Mouse (Mus musculus): ENCODE measurements around the gene Lif. TPM values are rescaled to one million over a fixed set of nuclear protein-coding genes. Genes with fewer than 3 reads are reported as not detected.

Lif gene
- polyA plus RNA-seq, 1 experiment from 2014 or later = not detected

GRCm38 (mm10) chr11:4264066-4264465 lies 6.7 kb downstream of the Lif start:
- Histone ChIP-seq H3K9me3 (replicated peaks) (no peaks in the 10 kb centered on the region), H3K4me1 (replicated peaks) (peaks cover 42% of the 10 kb centered on the region), H3K27ac (no peak overlapping the region), H3K4me2 (no peak overlapping the region), H3K27me3 (peaks cover 63% of the 10 kb centered on the region), H3K9ac (no peak overlapping the region), H3K36me3 (no peaks in the 10 kb centered on the region), H3K4me3 (replicated peaks) (no peak overlapping the region)
- DNase-seq (no peak), ATAC-seq (ENCODE audit: low read depth) (no peak)
- WGBS (ENCODE audit: insufficient replicate concordance) = 53% methylated on average over 7 of the region's 7 CpGs

- 2% methylated on average over 61 of the region's 61 CpGs for WGBS (ENCODE audit: insufficient replicate concordance)
- Histone ChIP-seq H3K27me3 (peaks cover 84% of the 10 kb centered on the region), H3K4me1 (replicated peaks) (peaks cover 26% of the 10 kb centered on the region), H3K4me2 (peak overlapping the region; percentile 71), H3K9ac (peak overlapping the region; percentile 22; the same call in 1 of the 2 replicates), H3K27ac (no peak overlapping the region), H3K9me3 (replicated peaks) (no peaks in the 10 kb centered on the region), H3K36me3 (no peaks in the 10 kb centered on the region), H3K4me3 (replicated peaks) (peak overlapping the region; percentile 58)
- ATAC-seq (ENCODE audit: low read depth) = peak; percentile 47
- no peak for DNase-seq
Observed at GRCm38 (mm10) chr11:4266271-4267201, 9.2 kb downstream of the Lif start.

GRCm38 (mm10) chr11:4267202-4267578 lies 9.8 kb downstream of the Lif start:
- H3K9ac ChIP-seq = no peak overlapping the region
- H3K27ac ChIP-seq = no peak overlapping the region
- H3K9me3 ChIP-seq (replicated peaks) = no peaks in the 10 kb centered on the region
- peak overlapping the region; percentile 71 for H3K4me2 ChIP-seq
- WGBS (ENCODE audit: insufficient replicate concordance) = 4% methylated on average over 12 of the region's 13 CpGs
- no peaks in the 10 kb centered on the region for H3K36me3 ChIP-seq
- ATAC-seq (ENCODE audit: low read depth) (no peak), DNase-seq (no peak)
- peaks cover 87% of the 10 kb centered on the region for H3K27me3 ChIP-seq
- peaks cover 23% of the 10 kb centered on the region for H3K4me1 ChIP-seq (replicated peaks)
- peak overlapping the region; percentile 58 for H3K4me3 ChIP-seq (replicated peaks)

- H3K4me1 ChIP-seq (replicated peaks) = peaks cover 16% of the 10 kb centered on the region
- no peak overlapping the region for H3K27ac ChIP-seq
- 73% methylated on average over 6 of the region's 6 CpGs for WGBS (ENCODE audit: insufficient replicate concordance)
- no peak overlapping the region for H3K9ac ChIP-seq
- no peaks in the 10 kb centered on the region for H3K36me3 ChIP-seq
- H3K27me3 ChIP-seq = peaks cover 82% of the 10 kb centered on the region
- no peak overlapping the region for H3K4me3 ChIP-seq (replicated peaks)
- no peaks in the 10 kb centered on the region for H3K9me3 ChIP-seq (replicated peaks)
- no peak overlapping the region for H3K4me2 ChIP-seq
- DNase-seq (no peak), ATAC-seq (ENCODE audit: low read depth) (no peak)
Observed at GRCm38 (mm10) chr11:4268500-4268899, 11.1 kb downstream of the Lif start.

- ATAC-seq (ENCODE audit: low read depth) (0 out of 2 replicates have a peak, but pooled peaks have one; percentile 33), DNase-seq (no peak)
- H3K36me3 ChIP-seq = no peaks in the 10 kb centered on the region
- H3K4me3 ChIP-seq (replicated peaks) = no peak overlapping the region
- H3K9ac ChIP-seq = no peak overlapping the region
- no peaks in the 10 kb centered on the region for H3K9me3 ChIP-seq (replicated peaks)
- peaks cover 65% of the 10 kb centered on the region for H3K27me3 ChIP-seq
- 25% methylated on average over 20 of the region's 20 CpGs for WGBS (ENCODE audit: insufficient replicate concordance)
- H3K4me2 ChIP-seq = no peak overlapping the region
- H3K4me1 ChIP-seq (replicated peaks) = peaks cover 12% of the 10 kb centered on the region
- H3K27ac ChIP-seq = no peak overlapping the region
Observed at GRCm38 (mm10) chr11:4270744-4271459, 13.5 kb downstream of the Lif start.

GRCm38 (mm10) chr11:4271544-4271943 lies 14.2 kb downstream of the Lif start:
- no peaks in the 10 kb centered on the region for H3K9me3 ChIP-seq (replicated peaks)
- no peak overlapping the region for H3K27ac ChIP-seq
- ATAC-seq (ENCODE audit: low read depth) (no peak), DNase-seq (no peak)
- peaks cover 58% of the 10 kb centered on the region for H3K27me3 ChIP-seq
- H3K9ac ChIP-seq = no peak overlapping the region
- no peaks in the 10 kb centered on the region for H3K36me3 ChIP-seq
- no peak overlapping the region for H3K4me3 ChIP-seq (replicated peaks)
- peaks cover 8% of the 10 kb centered on the region for H3K4me1 ChIP-seq (replicated peaks)
- H3K4me2 ChIP-seq = no peak overlapping the region
- 72% methylated on average over 11 of the region's 11 CpGs for WGBS (ENCODE audit: insufficient replicate concordance)

GRCm38 (mm10) chr11:4276411-4276861 lies 19.1 kb downstream of the Lif start:
- Histone ChIP-seq H3K4me1 (replicated peaks) (no peaks in the 10 kb centered on the region), H3K9me3 (replicated peaks) (no peaks in the 10 kb centered on the region), H3K36me3 (no peaks in the 10 kb centered on the region), H3K9ac (no peak overlapping the region), H3K4me2 (no peak overlapping the region), H3K27me3 (peaks cover 20% of the 10 kb centered on the region), H3K27ac (no peak overlapping the region), H3K4me3 (replicated peaks) (no peak overlapping the region)
- WGBS (ENCODE audit: insufficient replicate concordance) = 61% methylated on average over 11 of the region's 11 CpGs
- DNase-seq = no peak
- no peak for ATAC-seq (ENCODE audit: low read depth)

GRCm38 (mm10) chr11:4279909-4280308 lies 22.6 kb downstream of the Lif start:
- Histone ChIP-seq H3K27me3 (peaks cover 6% of the 10 kb centered on the region; the same call in 1 of the 2 replicates), H3K4me1 (replicated peaks) (no peaks in the 10 kb centered on the region), H3K9me3 (replicated peaks) (no peaks in the 10 kb centered on the region), H3K27ac (no peak overlapping the region), H3K4me3 (replicated peaks) (no peak overlapping the region), H3K9ac (no peak overlapping the region), H3K4me2 (no peak overlapping the region), H3K36me3 (no peaks in the 10 kb centered on the region)
- WGBS (ENCODE audit: insufficient replicate concordance) = 59% methylated on average over 7 of the region's 7 CpGs
- DNase-seq (no peak), ATAC-seq (ENCODE audit: low read depth) (no peak)

GRCm38 (mm10) chr11:4281852-4282251 lies 24.5 kb downstream of the Lif start:
- Histone ChIP-seq H3K4me1 (replicated peaks) (peaks cover 4% of the 10 kb centered on the region; the same call in 1 of the 2 replicates), H3K9me3 (replicated peaks) (no peaks in the 10 kb centered on the region), H3K27me3 (0 out of 2 replicates have a peak, but pooled peaks cover 6% of the 10 kb centered on the region), H3K4me2 (no peak overlapping the region), H3K9ac (no peak overlapping the region), H3K27ac (no peak overlapping the region), H3K36me3 (no peaks in the 10 kb centered on the region), H3K4me3 (replicated peaks) (no peak overlapping the region)
- 65% methylated on average over 6 of the region's 6 CpGs for WGBS (ENCODE audit: insufficient replicate concordance)
- DNase-seq (no peak), ATAC-seq (ENCODE audit: low read depth) (no peak)

GRCm38 (mm10) chr11:4283627-4284026 lies 26.3 kb downstream of the Lif start:
- DNase-seq (no peak), ATAC-seq (ENCODE audit: low read depth) (peak; percentile 62)
- 27% methylated on average over 4 of the region's 4 CpGs for WGBS (ENCODE audit: insufficient replicate concordance)
- H3K9ac ChIP-seq = no peak overlapping the region
- no peaks in the 10 kb centered on the region for H3K27me3 ChIP-seq
- H3K4me3 ChIP-seq (replicated peaks) = no peak overlapping the region
- no peaks in the 10 kb centered on the region for H3K36me3 ChIP-seq
- no peaks in the 10 kb centered on the region for H3K9me3 ChIP-seq (replicated peaks)
- peaks cover 5% of the 10 kb centered on the region; the same call in 1 of the 2 replicates for H3K4me1 ChIP-seq (replicated peaks)
- H3K4me2 ChIP-seq = no peak overlapping the region
- no peak overlapping the region for H3K27ac ChIP-seq

GRCm38 (mm10) chr11:4289280-4289679 lies 31.9 kb downstream of the Lif start:
- DNase-seq = no peak
- peaks cover 12% of the 10 kb centered on the region for H3K27me3 ChIP-seq
- H3K36me3 ChIP-seq = no peaks in the 10 kb centered on the region
- H3K9ac ChIP-seq = no peak overlapping the region
- no peak overlapping the region for H3K4me2 ChIP-seq
- no peak for ATAC-seq (ENCODE audit: low read depth)
- H3K4me1 ChIP-seq (replicated peaks) = peaks cover 31% of the 10 kb centered on the region
- no peak overlapping the region for H3K4me3 ChIP-seq (replicated peaks)
- H3K9me3 ChIP-seq (replicated peaks) = no peaks in the 10 kb centered on the region
- WGBS (ENCODE audit: insufficient replicate concordance) = 33% methylated on average over 3 of the region's 3 CpGs
- H3K27ac ChIP-seq = no peak overlapping the region

Data from liver, embryonic 13.5 days (tissue).